Mouse (Mus musculus): ENCODE results near the gene Sapcd1. TPM values are rescaled to one million over a fixed set of nuclear protein-coding genes. Genes with fewer than 3 reads are reported as not detected.

Gene Sapcd1
- polyA plus RNA-seq, 1 experiment from 2014 or later, result 11.4 TPM

DNA sequence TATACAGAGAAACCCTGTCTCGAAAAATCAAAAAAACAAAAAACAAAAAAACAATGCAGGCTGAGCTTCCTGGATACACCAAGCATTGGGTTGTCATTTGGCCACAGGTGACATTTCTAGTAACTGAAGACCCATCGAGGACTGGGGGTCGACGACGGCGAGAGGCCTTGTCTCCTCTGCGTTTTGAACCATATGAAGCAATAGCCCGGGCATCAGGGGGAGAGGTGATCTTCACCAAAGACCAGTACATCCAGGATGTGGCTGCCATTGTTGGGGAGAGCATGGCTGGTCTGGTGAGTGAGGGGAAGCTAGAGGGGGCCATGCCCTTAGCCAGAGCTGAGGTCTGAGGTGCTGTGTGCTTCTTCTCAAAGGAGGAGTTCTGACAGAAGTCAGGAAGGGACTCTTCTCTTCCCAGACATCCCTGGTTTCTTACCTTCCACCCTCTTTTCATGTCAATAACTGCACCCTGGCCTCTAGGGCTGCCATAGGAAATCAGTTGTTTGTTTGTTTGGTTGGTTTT lies 5.2 kb downstream of the Sapcd1 start:
- 94% methylated on average over 8 of the region's 8 CpGs for WGBS
- Histone ChIP-seq H3K4me2 (replicated peaks) (no peak overlapping the region), H3K4me3 (replicated peaks) (no peak overlapping the region), H3K27me3 (replicated peaks) (no peaks in the 10 kb centered on the region), H3K27ac (no peak overlapping the region), H3K9ac (no peak overlapping the region), H3K4me1 (replicated peaks) (peaks cover 37% of the 10 kb centered on the region), H3K9me3 (no peaks in the 10 kb centered on the region), H3K36me3 (no peaks in the 10 kb centered on the region)
- ATAC-seq, result no peak

DNA sequence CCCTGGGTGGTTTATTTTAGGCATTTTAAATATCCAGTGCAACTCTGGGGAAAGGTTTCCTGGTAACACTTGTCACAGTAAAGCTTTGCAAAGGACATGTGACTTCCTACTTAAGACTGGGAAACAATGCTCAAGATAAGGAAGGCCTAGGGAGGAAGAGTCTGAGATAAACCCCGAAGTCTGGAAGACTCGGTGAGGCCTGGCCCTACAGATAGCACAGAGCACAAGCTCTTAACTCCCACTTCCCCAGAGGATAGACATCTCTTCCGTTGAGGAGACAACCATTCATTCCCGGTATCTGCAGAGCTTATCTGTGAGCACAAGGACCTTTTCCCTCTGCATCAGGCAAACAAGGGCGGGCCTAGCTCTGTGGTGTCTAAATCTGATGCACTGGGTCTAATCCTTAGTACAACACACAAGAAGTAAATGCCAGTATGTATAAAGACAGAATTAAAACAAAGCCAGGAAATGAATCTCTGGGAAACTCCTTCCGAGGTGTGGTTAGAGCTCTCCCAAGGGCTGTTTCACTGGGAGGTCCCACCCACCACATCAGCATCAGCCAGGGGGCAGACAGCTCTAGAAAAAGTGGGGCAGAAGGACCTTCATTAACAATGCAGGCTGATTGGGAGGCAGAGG lies 5.9 kb downstream of the Sapcd1 start:
- WGBS, result 41% methylated on average over 6 of the region's 6 CpGs
- H3K9ac ChIP-seq, result no peak overlapping the region
- peak; percentile 39; the same call in 1 of the 2 replicates for ATAC-seq
- H3K36me3 ChIP-seq, result no peaks in the 10 kb centered on the region
- peaks cover 36% of the 10 kb centered on the region for H3K4me1 ChIP-seq (replicated peaks)
- no peaks in the 10 kb centered on the region for H3K27me3 ChIP-seq (replicated peaks)
- H3K4me2 ChIP-seq (replicated peaks), result no peak overlapping the region
- no peak overlapping the region; the same call in 1 of the 2 replicates for H3K27ac ChIP-seq
- no peaks in the 10 kb centered on the region for H3K9me3 ChIP-seq
- no peak overlapping the region for H3K4me3 ChIP-seq (replicated peaks)

DNA sequence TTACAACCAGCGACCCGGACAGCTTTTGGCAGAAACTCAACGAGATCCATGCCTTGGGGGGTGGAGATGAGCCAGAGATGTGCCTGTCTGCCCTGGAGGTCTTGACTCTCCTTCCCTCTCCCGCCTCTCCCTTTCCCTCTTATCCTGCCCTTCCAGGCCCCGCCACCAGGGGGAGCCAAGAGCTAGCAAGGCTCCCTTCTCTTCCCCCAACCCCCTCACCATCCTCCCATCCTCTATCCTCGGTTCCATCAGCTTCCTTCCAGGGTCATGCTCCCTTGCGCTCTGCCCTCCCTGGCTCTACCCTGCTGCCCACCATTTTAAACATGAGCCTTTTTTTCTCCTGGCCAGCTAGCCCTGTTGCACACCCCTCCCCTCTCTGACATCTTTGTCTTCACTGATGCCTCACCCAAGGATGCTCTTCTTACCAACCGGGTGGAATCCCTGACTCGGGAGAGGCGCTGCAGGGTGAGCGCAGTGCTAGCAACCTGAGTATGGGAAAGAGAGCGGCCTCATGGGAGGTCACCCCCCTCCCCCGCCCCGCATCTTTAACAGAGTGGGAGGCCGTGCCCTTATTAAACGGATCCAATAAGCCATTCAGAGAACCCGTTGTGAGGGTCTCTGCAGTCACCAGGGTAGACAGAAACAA lies 6.5 kb downstream of the Sapcd1 start:
- H3K27ac ChIP-seq, result no peak overlapping the region
- WGBS, result 14% methylated on average over 17 of the region's 17 CpGs
- peaks cover 1% of the 10 kb centered on the region; the same call in 1 of the 2 replicates for H3K36me3 ChIP-seq
- H3K9me3 ChIP-seq, result no peaks in the 10 kb centered on the region
- peak; percentile 24 for ATAC-seq
- H3K9ac ChIP-seq, result no peak overlapping the region
- no peak overlapping the region for H3K4me3 ChIP-seq (replicated peaks)
- H3K4me1 ChIP-seq (replicated peaks), result peaks cover 39% of the 10 kb centered on the region
- peak overlapping the region; percentile 35 for H3K4me2 ChIP-seq (replicated peaks)
- H3K27me3 ChIP-seq (replicated peaks), result no peaks in the 10 kb centered on the region

DNA sequence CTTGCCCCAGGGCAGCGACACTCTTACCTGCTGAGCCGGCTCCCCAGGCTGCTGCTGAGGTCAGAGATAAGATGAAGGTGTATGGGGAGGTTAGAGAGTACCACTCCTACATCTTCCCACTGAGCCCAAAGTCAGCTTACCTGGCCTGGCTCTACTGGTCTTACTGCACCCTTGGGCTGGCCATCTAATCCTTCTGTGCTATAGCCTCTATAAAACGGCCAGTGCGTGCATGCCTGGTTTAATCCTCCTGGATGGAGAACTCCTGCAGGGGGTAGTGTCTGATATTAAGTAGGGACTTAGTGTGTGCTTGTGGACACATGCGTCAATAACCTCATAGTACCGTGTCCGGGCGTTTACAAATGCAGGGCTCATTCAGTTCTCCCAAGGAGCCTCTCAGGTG lies 7.3 kb downstream of the Sapcd1 start:
- peaks cover 8% of the 10 kb centered on the region for H3K36me3 ChIP-seq
- H3K9ac ChIP-seq, result no peak overlapping the region
- peaks cover 38% of the 10 kb centered on the region for H3K4me1 ChIP-seq (replicated peaks)
- H3K9me3 ChIP-seq, result no peaks in the 10 kb centered on the region
- no peak overlapping the region for H3K4me2 ChIP-seq (replicated peaks)
- H3K27ac ChIP-seq, result no peak overlapping the region
- no peak for ATAC-seq
- 84% methylated on average over 8 of the region's 8 CpGs for WGBS
- no peaks in the 10 kb centered on the region for H3K27me3 ChIP-seq (replicated peaks)
- H3K4me3 ChIP-seq (replicated peaks), result no peak overlapping the region

DNA sequence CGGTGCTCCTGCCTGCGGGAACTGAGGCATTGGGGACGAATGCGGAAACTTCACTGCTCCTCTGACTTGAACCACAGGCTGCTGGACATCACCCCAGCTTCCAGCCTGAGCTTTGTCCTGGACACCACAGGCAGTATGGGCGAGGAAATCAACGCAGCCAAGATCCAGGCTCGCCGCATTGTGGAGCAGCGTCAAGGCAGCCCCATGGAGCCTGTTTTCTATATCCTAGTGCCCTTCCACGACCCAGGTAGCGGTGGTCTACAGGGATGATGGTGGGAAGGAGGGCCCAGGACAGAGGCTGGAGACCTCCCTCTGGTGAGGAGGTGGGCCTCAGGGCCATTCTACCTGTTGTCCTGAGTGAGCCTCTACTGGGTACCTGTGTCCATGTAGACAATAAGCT lies 7.9 kb downstream of the Sapcd1 start:
- H3K27me3 ChIP-seq (replicated peaks), result no peaks in the 10 kb centered on the region
- H3K9me3 ChIP-seq, result no peaks in the 10 kb centered on the region
- no peak overlapping the region for H3K4me3 ChIP-seq (replicated peaks)
- H3K9ac ChIP-seq, result no peak overlapping the region
- ATAC-seq, result no peak
- peaks cover 34% of the 10 kb centered on the region for H3K4me1 ChIP-seq (replicated peaks)
- no peak overlapping the region for H3K4me2 ChIP-seq (replicated peaks)
- no peak overlapping the region for H3K27ac ChIP-seq
- peaks cover 15% of the 10 kb centered on the region for H3K36me3 ChIP-seq
- WGBS, result 81% methylated on average over 11 of the region's 11 CpGs

DNA sequence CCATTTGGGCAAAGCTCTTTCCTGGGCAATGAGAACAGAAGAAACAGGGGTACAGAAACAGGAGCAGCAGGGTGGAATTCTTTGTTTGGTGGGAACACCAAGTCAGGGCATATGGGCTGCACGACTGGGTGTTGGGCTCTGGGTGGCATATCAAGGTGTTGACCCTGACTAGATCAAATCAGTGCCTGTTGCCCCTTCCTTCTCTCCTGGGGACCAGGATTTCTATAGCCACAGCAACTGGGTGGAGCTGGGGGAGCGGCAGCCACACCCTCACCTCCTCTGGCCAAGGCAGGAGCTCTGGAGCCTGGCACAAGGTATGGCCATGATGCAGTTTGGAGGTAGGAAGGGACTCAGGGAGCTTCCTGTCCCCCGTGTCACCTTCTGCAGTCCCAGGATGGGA lies 9.6 kb downstream of the Sapcd1 start:
- WGBS, result 74% methylated on average over 3 of the region's 3 CpGs
- Histone ChIP-seq H3K4me2 (replicated peaks) (no peak overlapping the region), H3K36me3 (peaks cover 32% of the 10 kb centered on the region), H3K27ac (no peak overlapping the region), H3K9me3 (no peaks in the 10 kb centered on the region), H3K9ac (no peak overlapping the region), H3K4me1 (replicated peaks) (peaks cover 20% of the 10 kb centered on the region), H3K27me3 (replicated peaks) (no peaks in the 10 kb centered on the region), H3K4me3 (replicated peaks) (no peak overlapping the region)
- ATAC-seq, result no peak

DNA sequence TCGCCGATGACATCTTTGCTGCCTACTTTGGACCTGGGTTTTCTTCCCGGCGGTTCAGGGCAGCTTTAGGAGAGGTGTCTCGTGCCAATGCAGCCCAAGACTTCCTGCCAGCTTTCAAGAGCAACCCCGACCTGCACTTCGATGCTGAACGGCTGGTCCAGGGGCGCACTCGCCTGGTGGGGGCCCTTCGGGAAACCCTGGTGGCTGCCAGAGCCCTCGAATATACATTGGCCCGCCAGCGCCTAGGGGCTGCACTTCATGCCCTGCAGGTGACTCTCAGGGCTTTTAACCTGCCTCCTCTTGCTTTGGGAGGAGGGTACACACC lies 10.1 kb downstream of the Sapcd1 start:
- no peaks in the 10 kb centered on the region for H3K27me3 ChIP-seq (replicated peaks)
- H3K9ac ChIP-seq, result no peak overlapping the region
- no peak for ATAC-seq
- H3K9me3 ChIP-seq, result no peaks in the 10 kb centered on the region
- H3K4me1 ChIP-seq (replicated peaks), result peaks cover 20% of the 10 kb centered on the region
- no peak overlapping the region for H3K4me2 ChIP-seq (replicated peaks)
- peaks cover 36% of the 10 kb centered on the region for H3K36me3 ChIP-seq
- no peak overlapping the region for H3K27ac ChIP-seq
- no peak overlapping the region for H3K4me3 ChIP-seq (replicated peaks)
- 72% methylated on average over 14 of the region's 14 CpGs for WGBS

DNA sequence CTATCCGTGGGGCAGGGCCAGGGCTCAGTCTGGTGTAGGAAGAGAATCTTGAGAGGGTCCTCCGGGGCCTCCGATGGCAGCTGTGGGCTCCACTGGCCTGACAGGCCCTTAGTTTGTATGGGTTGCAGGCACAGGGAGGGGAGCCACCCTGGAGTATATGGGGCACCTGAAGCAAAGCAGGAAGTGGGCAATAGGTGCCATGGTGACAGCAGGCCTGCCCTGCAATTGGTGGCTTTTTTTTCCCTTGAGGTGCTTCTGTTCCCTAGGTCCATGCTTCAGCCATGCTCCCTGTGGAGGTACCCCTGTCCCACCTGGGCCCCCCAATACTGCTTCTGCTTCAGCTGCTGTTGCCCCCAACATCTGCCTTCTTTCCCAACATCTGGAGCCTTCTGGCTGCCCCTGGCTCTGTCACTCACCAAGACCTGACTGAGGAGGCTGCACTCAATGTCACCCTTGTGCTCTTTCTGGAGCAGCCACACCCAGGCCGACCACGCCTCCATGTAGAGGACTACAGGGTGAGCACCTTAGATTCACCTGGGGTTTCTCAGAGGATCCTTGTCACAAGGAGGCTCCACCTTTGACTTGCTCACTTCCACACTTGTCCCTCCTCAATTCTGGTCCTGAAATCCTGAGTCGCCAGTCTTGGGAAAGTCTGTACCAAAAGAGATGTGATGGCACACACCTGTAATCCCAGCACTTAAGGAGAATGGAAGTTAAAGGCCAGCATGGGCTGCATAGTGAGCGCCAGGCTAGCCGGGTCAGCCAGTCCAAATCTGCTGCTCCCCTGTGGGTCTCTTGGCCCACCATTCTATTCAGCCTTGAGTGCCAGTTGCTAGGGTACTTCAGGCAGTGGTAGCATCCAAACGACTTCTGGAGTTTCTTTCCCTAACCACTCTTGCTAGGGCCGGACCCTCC lies 10.8 kb downstream of the Sapcd1 start:
- 0 out of 2 replicates have a peak overlapping the region, but pooled peaks have one; percentile 20 for H3K9ac ChIP-seq
- 75% methylated on average over 10 of the region's 10 CpGs for WGBS
- H3K36me3 ChIP-seq, result peaks cover 43% of the 10 kb centered on the region
- H3K27ac ChIP-seq, result 0 out of 2 replicates have a peak overlapping the region, but pooled peaks have one; percentile 22
- no peaks in the 10 kb centered on the region for H3K27me3 ChIP-seq (replicated peaks)
- H3K4me1 ChIP-seq (replicated peaks), result peaks cover 20% of the 10 kb centered on the region
- no peak overlapping the region for H3K4me2 ChIP-seq (replicated peaks)
- H3K4me3 ChIP-seq (replicated peaks), result no peak overlapping the region
- ATAC-seq, result peak; percentile 0; the same call in 1 of the 2 replicates
- no peaks in the 10 kb centered on the region for H3K9me3 ChIP-seq

DNA sequence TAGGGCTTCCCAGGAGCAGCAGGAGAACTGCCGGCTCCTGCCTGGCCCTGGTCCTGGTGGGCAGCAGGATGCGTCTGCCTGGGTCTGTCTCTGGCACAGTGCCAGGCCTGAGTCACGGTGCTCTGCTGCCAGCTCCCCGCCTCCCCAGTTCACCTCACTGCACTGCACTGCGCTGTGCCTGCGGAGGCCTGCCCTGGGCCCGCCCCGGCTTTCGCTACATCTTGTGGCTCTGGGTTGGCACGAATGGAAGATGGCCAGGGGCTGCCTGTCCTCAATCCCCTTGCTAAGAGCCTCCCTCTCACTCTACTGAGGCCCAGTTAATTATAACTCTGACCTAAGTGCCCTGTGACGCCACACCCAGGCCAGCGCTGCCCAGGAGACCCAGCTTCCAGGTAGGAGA lies 11.4 kb downstream of the Sapcd1 start, which contains the start of gene Vwa7:
Gene Vwa7 (plus strand): TSS at position 204 of the 400 bp plus-strand sequence.
- H3K9me3 ChIP-seq, result no peaks in the 10 kb centered on the region
- H3K27ac ChIP-seq, result 0 out of 2 replicates have a peak within 1 kb of the TSS, but pooled peaks have one; percentile 22
- peaks cover 17% of the 10 kb centered on the region for H3K4me1 ChIP-seq (replicated peaks)

DNA sequence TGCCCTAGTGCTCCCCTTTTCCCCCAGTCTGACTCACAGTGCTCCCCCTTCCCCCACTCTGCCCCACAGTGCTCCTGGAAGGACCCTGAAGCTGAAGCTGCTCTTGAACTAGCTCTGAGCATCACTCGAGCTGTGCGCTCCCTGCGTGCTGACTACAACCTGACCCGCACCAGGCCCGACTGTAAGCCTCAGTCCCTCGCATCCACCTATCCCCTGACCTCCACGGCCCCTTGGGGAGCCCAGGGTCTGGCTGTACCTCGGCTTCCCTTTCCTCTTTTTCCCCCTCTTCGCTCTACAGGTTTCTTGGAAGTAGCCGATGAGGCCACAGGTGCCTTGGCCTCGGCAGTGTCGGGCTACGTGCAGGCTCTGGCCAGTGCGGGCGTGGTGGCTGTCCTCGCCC lies 12.5 kb downstream of the Sapcd1 start:
- Histone ChIP-seq H3K27ac (no peak overlapping the region), H3K9me3 (no peaks in the 10 kb centered on the region), H3K36me3 (peaks cover 59% of the 10 kb centered on the region), H3K4me2 (replicated peaks) (no peak overlapping the region), H3K4me3 (replicated peaks) (no peak overlapping the region), H3K9ac (no peak overlapping the region), H3K4me1 (replicated peaks) (peaks cover 15% of the 10 kb centered on the region), H3K27me3 (replicated peaks) (no peaks in the 10 kb centered on the region)
- 89% methylated on average over 16 of the region's 16 CpGs for WGBS
- ATAC-seq, result no peak

More for the DNA sequence above, 11.4 kb downstream of the Sapcd1 start, which contains the start of gene Vwa7:
- Histone ChIP-seq H3K4me2 (replicated peaks) (no peak within 1 kb of the TSS), H3K36me3 (peaks cover 48% of the 10 kb centered on the region), H3K9ac (peak within 1 kb of the TSS; percentile 20; the same call in 1 of the 2 replicates), H3K4me3 (replicated peaks) (no peak within 1 kb of the TSS), H3K27me3 (replicated peaks) (no peaks in the 10 kb centered on the region)
- 58% methylated on average over 12 of the region's 12 CpGs for WGBS
- ATAC-seq, result peak; percentile 57

DNA sequence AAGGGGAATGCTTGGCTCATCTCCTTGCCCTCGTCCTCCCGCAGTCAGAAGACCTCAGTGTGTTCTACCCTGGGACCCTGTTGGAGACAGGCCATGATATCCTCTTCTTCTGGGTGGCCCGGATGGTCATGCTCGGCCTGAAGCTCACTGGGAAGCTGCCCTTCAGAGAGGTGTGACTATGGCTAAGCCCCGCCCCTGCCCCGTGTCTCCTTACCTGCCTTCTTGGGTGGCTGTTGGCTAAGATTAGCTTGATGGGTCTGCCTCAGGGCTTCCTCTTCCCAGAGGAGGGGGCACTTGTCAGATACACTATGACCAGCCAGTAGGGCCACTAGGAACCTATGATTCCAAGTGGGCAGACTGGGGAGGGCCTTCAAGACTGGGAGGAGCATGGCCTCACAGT lies 14.6 kb downstream of the Sapcd1 start:
- Histone ChIP-seq H3K27me3 (replicated peaks) (no peaks in the 10 kb centered on the region), H3K4me3 (replicated peaks) (no peak overlapping the region), H3K4me2 (replicated peaks) (no peak overlapping the region), H3K36me3 (peaks cover 67% of the 10 kb centered on the region), H3K27ac (no peak overlapping the region), H3K4me1 (replicated peaks) (peaks cover 15% of the 10 kb centered on the region), H3K9me3 (no peaks in the 10 kb centered on the region), H3K9ac (no peak overlapping the region)
- WGBS, result 71% methylated on average over 6 of the region's 6 CpGs
- no peak for ATAC-seq

DNA sequence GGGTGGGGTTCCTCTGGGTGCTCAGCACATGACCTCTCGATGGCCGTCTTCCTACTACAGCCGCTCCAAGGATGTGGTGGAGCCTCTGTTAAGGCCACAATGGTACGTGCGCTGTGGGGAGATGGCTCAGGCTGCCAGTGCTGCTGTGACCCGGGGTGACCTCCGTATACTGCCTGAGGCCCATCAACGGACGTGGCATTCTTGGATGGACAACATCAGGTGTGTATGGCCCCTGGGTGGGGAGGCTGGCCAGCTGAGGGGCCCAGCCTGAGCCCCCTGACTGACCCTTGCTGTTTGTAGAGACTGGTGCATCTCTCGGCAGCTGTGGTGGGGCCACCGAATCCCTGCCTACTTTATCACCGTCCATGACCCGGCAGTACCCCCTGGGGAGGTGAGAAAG lies 15.4 kb downstream of the Sapcd1 start:
- Histone ChIP-seq H3K4me2 (replicated peaks) (no peak overlapping the region), H3K36me3 (peaks cover 73% of the 10 kb centered on the region), H3K9me3 (no peaks in the 10 kb centered on the region), H3K4me1 (replicated peaks) (peaks cover 15% of the 10 kb centered on the region), H3K9ac (no peak overlapping the region), H3K27me3 (replicated peaks) (no peaks in the 10 kb centered on the region), H3K4me3 (replicated peaks) (no peak overlapping the region), H3K27ac (no peak overlapping the region)
- no peak for ATAC-seq
- 86% methylated on average over 13 of the region's 13 CpGs for whole genome bisulfite sequencing
